Mouse (Mus musculus) hindbrain, embryonic 12.5 days (tissue): Measurements from ENCODE around the gene Ercc8. TPM values are rescaled to one million over a fixed set of nuclear protein-coding genes. Genes with fewer than 3 reads are reported as not detected.

ENCODE experiments used
- ATAC-seq: fragments of 200-750 bp; cut with Nextera tagmentation; 2 replicates; pipeline ENCODE4 v1.8.0; 2017; ENCODE audit warnings: moderate TSS enrichment; ENCODE audit not compliant: low FRiP score
- H3K27ac ChIP-seq: fragments of 300-500 bp; sonication (generic); 2 replicates; pipeline ENCODE4 v1.5.1; 2016; ENCODE audit warnings: mild to moderate bottlenecking
- H3K27me3 ChIP-seq: fragments of 300-500 bp; sonication (generic); 2 replicates; pipeline ENCODE4 v1.6.1; 2016; ENCODE audit warnings: mild to moderate bottlenecking
- H3K36me3 ChIP-seq: fragments of 300-500 bp; sonication (generic); 2 replicates; pipeline ENCODE4 v1.6.1; 2016; ENCODE audit warnings: mild to moderate bottlenecking
- H3K4me1 ChIP-seq: fragments of 300-500 bp; sonication (generic); 2 replicates; pipeline ENCODE4 v1.6.1; 2016
- H3K4me2 ChIP-seq: fragments of 300-500 bp; sonication (generic); replicated peaks from 2 replicates; pipeline ENCODE4 v1.6.1; 2016; ENCODE audit warnings: mild to moderate bottlenecking
- H3K4me3 ChIP-seq: fragments of 300-500 bp; sonication (generic); 2 replicates; pipeline ENCODE4 v1.5.1; 2016; ENCODE audit warnings: mild to moderate bottlenecking
- H3K9ac ChIP-seq: fragments of 300-500 bp; sonication (generic); 2 replicates; pipeline ENCODE4 v1.6.1; 2016; ENCODE audit warnings: mild to moderate bottlenecking, moderate library complexity
- H3K9me3 ChIP-seq: fragments of 300-500 bp; sonication (generic); replicated peaks from 2 replicates; pipeline ENCODE4 v1.6.1; 2016; ENCODE audit warnings: mild to moderate bottlenecking
- WGBS: fragments of 180-500 bp; shearing (Covaris S2); methylation state at CpG from one replicate; pipeline ENCODE4 v1.1.7; 2016; 5-methylcytosine and 5-hydroxymethylcytosine counted together
- polyA plus RNA-seq: library from polyadenylated mRNA; unstranded; fragments of >200 nt; fragmentation: Nextera tagmentation; extraction: Ambion mirVana; gene quantifications from 2 replicates; pipeline ENCODE4 v1.2.1, GENCODE M21; 2016

The Ercc8 gene
- 21.0 and 21.5 TPM in 2 replicates for polyA plus RNA-seq

- Histone ChIP-seq H3K27me3 (no peaks in the 10 kb centered on the region), H3K9ac (peak within 1 kb of the TSS; percentile 77), H3K9me3 (no peaks in the 10 kb centered on the region), H3K27ac (no peak within 1 kb of the TSS; the same call in 1 of the 2 replicates), H3K4me1 (peaks cover 15% of the 10 kb centered on the region), H3K4me3 (peak within 1 kb of the TSS; percentile 87), H3K4me2 (peak within 1 kb of the TSS; percentile 83), H3K36me3 (peaks cover 8% of the 10 kb centered on the region)
- peak; percentile 98 for ATAC-seq
- WGBS = under 1% methylated on average over 47 of the region's 47 CpGs
Observed at GRCm38 (mm10) chr13:108158465-108159240, at the start of gene Ercc8, which contains the start of gene Ndufaf2. TSS of gene Ercc8 (plus strand) at chr13:108158731. TSS of gene Ndufaf2 (minus strand) at chr13:108158623.

GRCm38 (mm10) chr13:108110929-108111328 lies 47.6 kb upstream of the Ercc8 start:
- H3K4me1 ChIP-seq = peaks cover 5% of the 10 kb centered on the region; the same call in 1 of the 2 replicates
- no peak overlapping the region for H3K9ac ChIP-seq
- H3K9me3 ChIP-seq = no peaks in the 10 kb centered on the region
- no peak overlapping the region for H3K4me3 ChIP-seq
- 94% methylated on average over 6 of the region's 6 CpGs for WGBS
- ATAC-seq = no peak
- no peak overlapping the region for H3K4me2 ChIP-seq
- H3K27me3 ChIP-seq = no peaks in the 10 kb centered on the region
- H3K36me3 ChIP-seq = no peaks in the 10 kb centered on the region
- no peak overlapping the region for H3K27ac ChIP-seq

GRCm38 (mm10) chr13:108113536-108113935 lies 45.0 kb upstream of the Ercc8 start:
- peaks cover 5% of the 10 kb centered on the region; the same call in 1 of the 2 replicates for H3K4me1 ChIP-seq
- H3K4me3 ChIP-seq = no peak overlapping the region
- no peak overlapping the region for H3K27ac ChIP-seq
- no peaks in the 10 kb centered on the region for H3K36me3 ChIP-seq
- ATAC-seq = no peak
- WGBS = 84% methylated on average over 5 of the region's 5 CpGs
- no peak overlapping the region for H3K4me2 ChIP-seq
- no peaks in the 10 kb centered on the region for H3K9me3 ChIP-seq
- no peak overlapping the region for H3K9ac ChIP-seq
- H3K27me3 ChIP-seq = no peaks in the 10 kb centered on the region

GRCm38 (mm10) chr13:108114257-108114656 lies 44.3 kb upstream of the Ercc8 start:
- 75% methylated on average over 3 of the region's 3 CpGs for WGBS
- Histone ChIP-seq H3K4me2 (no peak overlapping the region), H3K27me3 (no peaks in the 10 kb centered on the region), H3K9ac (no peak overlapping the region), H3K4me1 (peaks cover 5% of the 10 kb centered on the region; the same call in 1 of the 2 replicates), H3K4me3 (no peak overlapping the region), H3K27ac (no peak overlapping the region), H3K9me3 (no peaks in the 10 kb centered on the region), H3K36me3 (no peaks in the 10 kb centered on the region)
- ATAC-seq = no peak

- H3K9me3 ChIP-seq = no peaks in the 10 kb centered on the region
- H3K4me3 ChIP-seq = no peak overlapping the region
- no peak overlapping the region for H3K27ac ChIP-seq
- H3K27me3 ChIP-seq = no peaks in the 10 kb centered on the region
- H3K4me2 ChIP-seq = no peak overlapping the region
- H3K4me1 ChIP-seq = peaks cover 8% of the 10 kb centered on the region
- ATAC-seq = no peak
- H3K36me3 ChIP-seq = no peaks in the 10 kb centered on the region
- no peak overlapping the region for H3K9ac ChIP-seq
Observed at GRCm38 (mm10) chr13:108117654-108118053, 40.9 kb upstream of the Ercc8 start.

GRCm38 (mm10) chr13:108118188-108118587 lies 40.3 kb upstream of the Ercc8 start:
- Histone ChIP-seq H3K4me1 (peaks cover 12% of the 10 kb centered on the region), H3K9ac (no peak overlapping the region), H3K27me3 (no peaks in the 10 kb centered on the region), H3K27ac (no peak overlapping the region), H3K4me2 (no peak overlapping the region), H3K36me3 (no peaks in the 10 kb centered on the region), H3K9me3 (no peaks in the 10 kb centered on the region), H3K4me3 (no peak overlapping the region)
- WGBS = 67% methylated on average over 1 of the region's 1 CpGs
- ATAC-seq = no peak

GRCm38 (mm10) chr13:108119411-108120310 lies 38.9 kb upstream of the Ercc8 start:
- 85% methylated on average over 9 of the region's 9 CpGs for WGBS
- ATAC-seq = no peak

GRCm38 (mm10) chr13:108123109-108123723 lies 35.3 kb upstream of the Ercc8 start:
- WGBS = 29% methylated on average over 15 of the region's 15 CpGs
- ATAC-seq = peak; percentile 34; the same call in 1 of the 2 replicates
- peaks cover 13% of the 10 kb centered on the region for H3K4me1 ChIP-seq
- H3K4me3 ChIP-seq = no peak overlapping the region
- peak overlapping the region; percentile 33 for H3K4me2 ChIP-seq
- no peaks in the 10 kb centered on the region for H3K27me3 ChIP-seq
- H3K36me3 ChIP-seq = no peaks in the 10 kb centered on the region
- H3K9ac ChIP-seq = no peak overlapping the region
- H3K27ac ChIP-seq = peak overlapping the region; percentile 53
- no peaks in the 10 kb centered on the region for H3K9me3 ChIP-seq

More at GRCm38 (mm10) chr13:108119411-108120310, 38.9 kb upstream of the Ercc8 start:
- Histone ChIP-seq H3K27me3 (no peaks in the 10 kb centered on the region), H3K4me2 (no peak overlapping the region), H3K4me3 (no peak overlapping the region), H3K36me3 (no peaks in the 10 kb centered on the region), H3K9ac (no peak overlapping the region), H3K4me1 (peaks cover 16% of the 10 kb centered on the region), H3K27ac (no peak overlapping the region), H3K9me3 (no peaks in the 10 kb centered on the region)

- Histone ChIP-seq H3K36me3 (no peaks in the 10 kb centered on the region), H3K4me1 (peaks cover 13% of the 10 kb centered on the region), H3K9me3 (no peaks in the 10 kb centered on the region), H3K27ac (peak overlapping the region; percentile 65), H3K4me3 (no peak overlapping the region), H3K27me3 (no peaks in the 10 kb centered on the region), H3K9ac (no peak overlapping the region), H3K4me2 (0 out of 2 replicates have a peak overlapping the region, but pooled peaks have one; percentile 1)
- WGBS = 59% methylated on average over 11 of the region's 11 CpGs
- ATAC-seq = 0 out of 2 replicates have a peak, but pooled peaks have one; percentile 23
Observed at GRCm38 (mm10) chr13:108124096-108124495, 34.4 kb upstream of the Ercc8 start.

- no peak for ATAC-seq
- no peak overlapping the region for H3K27ac ChIP-seq
- 91% methylated on average over 2 of the region's 2 CpGs for WGBS
Observed at GRCm38 (mm10) chr13:108126246-108126645, 32.3 kb upstream of the Ercc8 start.

GRCm38 (mm10) chr13:108127130-108127529 lies 31.4 kb upstream of the Ercc8 start:
- Histone ChIP-seq H3K27me3 (no peaks in the 10 kb centered on the region), H3K4me1 (peaks cover 10% of the 10 kb centered on the region), H3K4me2 (no peak overlapping the region), H3K9me3 (no peaks in the 10 kb centered on the region), H3K27ac (no peak overlapping the region), H3K4me3 (no peak overlapping the region), H3K36me3 (no peaks in the 10 kb centered on the region), H3K9ac (no peak overlapping the region)
- WGBS = 0% methylated on average over 1 of the region's 1 CpGs
- ATAC-seq = no peak

More at GRCm38 (mm10) chr13:108126246-108126645, 32.3 kb upstream of the Ercc8 start:
- H3K9me3 ChIP-seq = no peaks in the 10 kb centered on the region
- H3K4me3 ChIP-seq = no peak overlapping the region
- H3K9ac ChIP-seq = no peak overlapping the region
- no peak overlapping the region for H3K4me2 ChIP-seq
- H3K27me3 ChIP-seq = no peaks in the 10 kb centered on the region
- peaks cover 10% of the 10 kb centered on the region for H3K4me1 ChIP-seq
- H3K36me3 ChIP-seq = no peaks in the 10 kb centered on the region

GRCm38 (mm10) chr13:108127883-108128282 lies 30.6 kb upstream of the Ercc8 start:
- Histone ChIP-seq H3K4me3 (no peak overlapping the region), H3K4me1 (peaks cover 13% of the 10 kb centered on the region), H3K9ac (no peak overlapping the region), H3K27me3 (no peaks in the 10 kb centered on the region), H3K9me3 (no peaks in the 10 kb centered on the region), H3K27ac (no peak overlapping the region), H3K36me3 (no peaks in the 10 kb centered on the region), H3K4me2 (no peak overlapping the region)
- ATAC-seq = no peak
- WGBS = 70% methylated on average over 1 of the region's 1 CpGs
